Mouse (Mus musculus) cerebellum, postnatal 4 days (tissue): ENCODE measurements at regions not wholly inside any gene's neighbourhood (a gene's known extent, or its start where the extent isn't known, plus 50 kb on each side); places are given as distances from the start of the nearest gene placed in this dataset.
A peak's percentile ranks its signal among the peaks of the same experiment; 100 is the strongest.

Source experiments
- DNase-seq, 2 experiments: peaks; one replicate each; pipeline ENCODE4 v3.0.0; 2022; ENCODE audit warnings: low spot score in 2 of 2, mixed read lengths in 1 of 2

DNA sequence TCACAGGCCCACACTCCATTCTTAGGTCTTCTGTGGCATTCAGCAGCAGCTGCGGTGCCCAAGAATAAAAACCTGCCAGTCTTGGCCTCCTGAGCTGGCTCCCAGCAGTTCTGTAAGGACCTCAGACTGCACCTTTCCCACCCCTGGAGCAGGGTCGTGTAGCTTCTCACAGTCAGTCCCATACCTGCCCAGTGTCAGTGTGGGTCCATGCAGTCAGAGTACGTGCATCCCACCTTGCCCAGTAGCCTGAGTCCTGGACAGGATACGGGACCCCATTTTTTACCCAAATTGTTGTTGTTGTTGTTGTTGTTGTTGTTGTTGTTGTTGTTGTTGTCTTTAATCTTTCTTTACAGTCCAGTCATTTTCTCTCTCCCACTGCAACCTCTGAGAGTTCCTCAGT, 6811.3 kb downstream of the 9330182O14Rik start:
- DNase-seq, result no peak

DNA sequence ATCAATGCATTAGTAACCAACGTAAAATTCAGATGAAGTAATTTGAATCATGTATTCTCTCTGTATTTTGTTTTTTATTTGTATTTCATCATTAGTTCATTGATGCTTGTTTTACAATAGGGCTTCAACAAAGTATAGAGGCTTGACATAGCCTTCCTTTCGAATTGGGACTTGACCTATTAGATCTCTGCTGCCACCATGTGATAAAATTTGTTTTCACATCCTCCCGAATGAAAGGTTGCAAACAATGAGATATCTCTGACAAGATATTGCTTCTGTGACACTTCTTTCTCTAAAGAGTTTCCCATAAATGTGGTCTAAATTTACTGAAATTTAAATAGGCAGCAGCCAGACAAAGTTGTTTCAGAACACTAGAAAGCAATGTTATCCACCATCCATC, 6856.0 kb downstream of the 9330182O14Rik start:
- peak in 1 of 2 experiments; percentile 2 for DNase-seq

DNA sequence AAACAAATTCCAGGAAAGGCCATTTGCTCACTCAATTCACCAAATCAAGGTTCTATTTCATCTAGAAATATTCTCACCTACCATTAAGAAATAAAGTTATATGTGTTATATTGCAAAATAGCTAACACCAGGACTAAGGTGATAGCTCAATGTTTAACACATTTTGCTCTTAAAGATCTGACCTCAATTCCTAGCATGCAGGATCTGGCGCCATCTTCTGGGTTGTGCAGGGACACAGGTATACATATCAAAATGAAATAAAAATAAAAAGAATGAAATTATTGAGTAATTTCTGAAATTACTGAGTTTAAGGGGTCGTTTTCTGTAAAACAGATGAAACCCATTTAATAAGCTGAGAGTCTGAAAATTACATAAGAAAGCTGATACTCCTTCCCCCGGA, 6862.9 kb downstream of the 9330182O14Rik start:
- no peak for DNase-seq
